Mouse (Mus musculus) heart, postnatal 0 days (tissue): ENCODE measurements around the gene Peak1. TPM values are rescaled to one million over a fixed set of nuclear protein-coding genes. Genes with fewer than 3 reads are reported as not detected.
A peak's percentile ranks its signal among the peaks of the same experiment; 100 is the strongest.

ENCODE experiments used
- ATAC-seq: fragments of 200-750 bp; cut with Nextera tagmentation; 2 replicates; pipeline ENCODE4 v1.8.0; 2017; ENCODE audit warnings: low read depth, moderate number of reproducible peaks, moderate library complexity; ENCODE audit not compliant: insufficient read depth
- DNase-seq: peaks from one replicate; pipeline ENCODE4 v3.0.0-alpha.2; 2016; ENCODE audit warnings: low spot score
- H3K27ac ChIP-seq: fragments of 300-500 bp; sonication (generic); 2 replicates; pipeline ENCODE4 v1.5.1; 2014; ENCODE audit warnings: low read depth, mild to moderate bottlenecking
- H3K27me3 ChIP-seq: fragments of 300-500 bp; sonication (generic); 2 replicates; pipeline ENCODE4 v1.6.1; 2014; ENCODE audit warnings: low read length, mixed read lengths; ENCODE audit not compliant: control insufficient read depth, insufficient read depth
- H3K36me3 ChIP-seq: fragments of 300-500 bp; sonication (generic); replicated peaks from 2 replicates; pipeline ENCODE4 v1.6.1; 2014; ENCODE audit warnings: low read length, mixed read lengths; ENCODE audit not compliant: control insufficient read depth, insufficient read depth
- H3K4me1 ChIP-seq: fragments of 300-500 bp; sonication (generic); 2 replicates; pipeline ENCODE4 v1.6.1; 2014; ENCODE audit warnings: antibody characterized with exemption; ENCODE audit not compliant: control insufficient read depth, insufficient read depth
- H3K4me2 ChIP-seq: fragments of 300-500 bp; sonication (generic); 2 replicates; pipeline ENCODE4 v1.6.1; 2014; ENCODE audit warnings: low read depth, mild to moderate bottlenecking, low read length, moderate library complexity
- H3K4me3 ChIP-seq: fragments of 300-500 bp; sonication (generic); 2 replicates; pipeline ENCODE4 v1.5.1; 2014; ENCODE audit warnings: low read depth, low read length
- H3K9ac ChIP-seq: fragments of 300-500 bp; sonication (generic); replicated peaks from 2 replicates; pipeline ENCODE4 v1.6.1; 2014; ENCODE audit warnings: low read depth, low read length, mixed read lengths
- H3K9me3 ChIP-seq: fragments of 300-500 bp; sonication (generic); replicated peaks from 2 replicates; pipeline ENCODE4 v1.6.1; 2016; ENCODE audit warnings: low read length; ENCODE audit not compliant: control insufficient read depth
- CTCF ChIP-seq: IDR thresholded peaks from 2 replicates; pipeline ENCODE4 v1.5.1; 2016; ENCODE audit warnings: antibody characterized with exemption, control low read depth, low read depth
- EP300 ChIP-seq: IDR thresholded peaks from 2 replicates; pipeline ENCODE4 v1.6.1; 2016; ENCODE audit warnings: antibody characterized with exemption, low read depth
- WGBS: fragments of 180-500 bp; shearing (Covaris S2); extraction: QIAGEN DNeasy Blood & Tissue Kit; methylation state at CpG from one replicate; pipeline ENCODE4 v1.1.7; 2014; 5-methylcytosine and 5-hydroxymethylcytosine counted together
- polyA plus RNA-seq: library from polyadenylated mRNA; unstranded; fragments of >200 nt; fragmentation: Nextera tagmentation; extraction: Ambion mirVana; gene quantifications from 2 replicates; pipeline ENCODE4 v1.2.1, GENCODE M21; 2015
- total RNA-seq: library from RNA; depleted of rRNA; stranded (reverse); fragments of >200 nt; gene quantifications from 2 replicates; pipeline ENCODE4 v1.2.3, GENCODE M21; 2014; ENCODE audit warnings: low replicate concordance; rRNA removed

The Peak1 gene
- total RNA-seq (19.7 and 28.7 TPM in 2 replicates), polyA plus RNA-seq (7.3 and 8.1 TPM in 2 replicates)

DNA sequence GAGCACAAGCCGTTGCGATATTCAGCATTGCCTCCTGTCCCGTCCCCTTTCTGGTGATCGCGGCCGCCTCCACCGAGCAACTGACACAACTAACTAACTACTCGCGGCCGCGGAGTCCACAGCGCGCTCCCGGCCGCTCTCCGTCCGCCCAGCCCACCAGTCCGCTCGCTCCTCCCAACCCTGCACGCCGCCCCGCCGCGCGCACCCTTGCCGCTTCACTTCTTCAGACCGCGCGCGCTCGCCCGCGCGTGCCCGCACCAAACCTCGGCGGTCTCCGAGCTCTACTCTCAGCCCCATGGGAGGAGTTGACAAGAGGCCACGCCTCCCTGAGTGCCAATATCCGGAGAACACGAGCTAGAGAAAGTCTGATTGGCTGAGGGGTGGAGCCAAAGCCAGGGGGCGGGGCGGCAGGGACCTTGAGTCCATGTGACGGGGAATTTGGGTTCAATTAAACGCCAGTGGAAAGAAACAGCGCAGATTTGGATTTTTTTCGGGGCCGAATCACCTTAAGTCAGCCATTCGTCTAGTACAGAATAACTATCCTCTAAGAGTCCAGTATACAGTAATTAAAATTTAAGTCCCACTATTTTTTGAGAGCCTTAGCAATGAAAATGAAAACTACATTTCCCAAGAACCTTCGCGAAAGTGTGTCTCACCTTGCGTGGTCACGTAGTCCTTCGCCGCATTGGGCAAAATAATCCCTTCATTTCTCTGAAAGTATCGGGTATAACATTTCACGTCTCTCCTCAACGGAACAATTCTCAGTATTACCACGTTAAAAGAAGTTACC, at the start of gene Peak1, which contains the start of gene Hmg20a:
Peak1 (minus strand) TSS at position 120 of the 790 bp plus-strand sequence.
Hmg20a (plus strand) TSS at position 662 of the 790 bp plus-strand sequence.
- Histone ChIP-seq H3K36me3 (no peaks in the 10 kb centered on the region), H3K9ac (peak within 1 kb of the TSS; percentile 88), H3K27me3 (no peaks in the 10 kb centered on the region), H3K27ac (peak within 1 kb of the TSS; percentile 98), H3K4me3 (peak within 1 kb of the TSS; percentile 78), H3K4me1 (peaks cover 45% of the 10 kb centered on the region), H3K9me3 (no peaks in the 10 kb centered on the region), H3K4me2 (peak within 1 kb of the TSS; percentile 78)
- under 1% methylated on average over 55 of the region's 59 CpGs for WGBS
- DNase-seq: peak; percentile 100
- peak; percentile 93 for ATAC-seq
- no peak for TF ChIP-seq CTCF
- no peak for TF ChIP-seq EP300

DNA sequence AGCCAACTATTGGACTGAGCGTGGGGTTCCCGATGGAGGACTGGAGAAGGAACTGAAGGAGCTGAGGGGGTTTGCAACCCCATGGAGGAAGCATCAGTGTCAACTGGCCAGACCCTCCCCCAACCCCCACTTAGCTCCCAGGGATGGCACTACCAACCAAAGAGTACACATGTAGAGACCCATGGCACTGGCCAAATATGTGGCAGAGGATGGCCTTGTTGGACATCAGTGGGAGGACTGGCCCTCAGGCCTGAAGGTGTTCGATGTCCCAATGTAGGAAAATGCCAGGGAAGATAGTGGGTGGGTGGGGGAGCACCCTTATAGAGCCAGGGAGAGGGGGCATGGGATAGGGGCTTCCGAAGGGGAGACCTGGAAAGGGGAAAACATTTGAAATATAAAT, 48.4 kb upstream of the Peak1 start:
- Histone ChIP-seq H3K27me3 (no peaks in the 10 kb centered on the region), H3K4me3 (no peak overlapping the region), H3K4me1 (peaks cover 35% of the 10 kb centered on the region), H3K36me3 (peaks cover 15% of the 10 kb centered on the region; the same call in 1 of the 2 replicates), H3K9ac (no peak overlapping the region), H3K9me3 (no peaks in the 10 kb centered on the region), H3K27ac (peak overlapping the region; percentile 70; the same call in 1 of the 2 replicates), H3K4me2 (no peak overlapping the region)
- TF ChIP-seq CTCF (no peak), EP300 (no peak)
- 0 out of 2 replicates have a peak, but pooled peaks have one; percentile 16 for ATAC-seq
- DNase-seq: no peak
- 53% methylated on average over 4 of the region's 4 CpGs for WGBS

DNA sequence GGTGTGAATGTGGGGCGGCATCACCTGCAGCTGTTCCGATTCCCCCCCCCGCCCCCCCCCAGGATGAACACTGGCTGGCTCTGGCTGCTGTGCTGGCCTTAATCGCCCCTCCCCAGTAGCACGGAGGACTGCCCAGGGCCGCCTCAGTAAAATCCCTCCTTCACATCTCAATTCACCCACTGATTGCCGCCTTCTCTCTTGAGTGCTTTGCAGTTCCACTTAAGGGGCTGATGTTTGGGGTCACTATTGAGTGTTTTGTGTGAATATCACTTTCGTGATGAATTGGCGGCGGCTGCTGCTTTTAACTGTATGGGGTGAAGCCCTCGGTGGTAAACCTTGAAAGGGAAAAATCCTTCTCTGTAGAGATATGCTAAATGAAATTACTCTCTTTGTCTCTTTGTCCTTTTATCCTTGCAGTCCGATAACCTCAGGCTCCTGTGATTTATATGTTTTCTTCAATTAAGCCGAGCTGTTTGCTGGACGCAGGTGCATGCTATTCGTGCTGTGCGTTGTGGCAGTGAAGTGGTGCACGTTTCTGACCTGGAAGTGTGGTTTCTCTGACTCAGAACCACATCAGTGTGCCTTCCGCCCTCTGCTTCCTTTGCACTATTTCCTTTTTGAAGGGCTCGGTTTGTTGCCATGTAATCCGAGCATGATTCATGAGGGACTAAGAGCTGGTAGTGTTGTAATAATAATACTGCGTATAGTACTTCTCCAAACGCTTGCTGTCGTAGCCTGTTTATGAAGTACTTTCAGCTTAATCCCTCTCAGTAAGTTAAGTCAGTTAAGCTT, 47.2 kb upstream of the Peak1 start:
- TF ChIP-seq EP300 (no peak), CTCF (no peak)
- ATAC-seq (peak; percentile 39; the same call in 1 of the 2 replicates), DNase-seq (peak; percentile 34)
- no peaks in the 10 kb centered on the region for H3K27me3 ChIP-seq
- H3K4me3 ChIP-seq: no peak overlapping the region
- H3K9ac ChIP-seq: no peak overlapping the region
- H3K36me3 ChIP-seq: peaks cover 15% of the 10 kb centered on the region; the same call in 1 of the 2 replicates
- peak overlapping the region; percentile 70 for H3K27ac ChIP-seq
- peaks cover 42% of the 10 kb centered on the region for H3K4me1 ChIP-seq
- no peaks in the 10 kb centered on the region for H3K9me3 ChIP-seq
- peak overlapping the region; percentile 14; the same call in 1 of the 2 replicates for H3K4me2 ChIP-seq
- 50% methylated on average over 23 of the region's 23 CpGs for WGBS

DNA sequence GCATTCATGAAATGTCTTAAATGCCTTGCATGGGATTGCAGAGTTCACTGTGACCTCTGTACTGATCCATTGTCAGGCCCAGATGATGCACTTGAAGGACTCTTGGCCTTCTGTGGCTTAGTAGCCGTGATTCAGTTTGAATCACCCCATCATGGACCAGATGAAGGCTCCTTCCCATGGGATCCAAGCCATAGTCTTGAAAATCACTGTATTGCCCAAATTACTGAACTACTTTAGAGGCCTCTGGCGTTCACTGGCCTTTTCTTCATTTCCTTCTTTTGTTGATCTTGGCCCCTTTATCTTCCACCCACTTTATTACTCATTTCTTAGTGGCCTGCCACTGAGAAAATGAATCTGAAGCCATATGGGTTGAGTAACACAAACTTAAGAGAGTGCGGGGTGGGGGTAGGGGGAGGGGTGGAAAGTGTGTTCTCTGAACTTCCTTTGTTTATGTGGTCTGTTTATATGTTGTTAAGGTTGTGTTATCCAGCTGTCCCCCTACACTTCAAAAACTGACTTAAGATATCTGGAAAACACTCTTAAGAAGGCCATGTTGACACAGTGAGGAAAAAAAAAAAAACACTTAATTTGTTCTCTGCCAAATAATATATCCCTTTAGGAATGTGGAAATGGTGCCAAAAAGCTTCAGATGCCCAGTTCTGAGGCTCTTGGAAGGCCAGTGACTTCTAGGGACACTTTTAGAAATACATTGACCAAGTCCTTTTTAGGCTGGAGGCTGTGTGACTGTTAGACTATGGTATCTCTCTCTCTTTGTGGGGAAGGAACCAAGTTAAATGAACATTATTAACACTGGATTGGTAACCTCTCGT, 46.0 kb upstream of the Peak1 start:
- Histone ChIP-seq H3K27me3 (no peaks in the 10 kb centered on the region), H3K9me3 (no peaks in the 10 kb centered on the region), H3K9ac (no peak overlapping the region), H3K4me2 (no peak overlapping the region), H3K27ac (peak overlapping the region; percentile 70), H3K4me1 (peaks cover 42% of the 10 kb centered on the region), H3K36me3 (peaks cover 10% of the 10 kb centered on the region; the same call in 1 of the 2 replicates), H3K4me3 (no peak overlapping the region)
- peak; percentile 65 for DNase-seq
- peak; percentile 52 for ATAC-seq
- TF ChIP-seq EP300 (no peak), CTCF (no peak)
- WGBS: 42% methylated on average over 4 of the region's 4 CpGs

DNA sequence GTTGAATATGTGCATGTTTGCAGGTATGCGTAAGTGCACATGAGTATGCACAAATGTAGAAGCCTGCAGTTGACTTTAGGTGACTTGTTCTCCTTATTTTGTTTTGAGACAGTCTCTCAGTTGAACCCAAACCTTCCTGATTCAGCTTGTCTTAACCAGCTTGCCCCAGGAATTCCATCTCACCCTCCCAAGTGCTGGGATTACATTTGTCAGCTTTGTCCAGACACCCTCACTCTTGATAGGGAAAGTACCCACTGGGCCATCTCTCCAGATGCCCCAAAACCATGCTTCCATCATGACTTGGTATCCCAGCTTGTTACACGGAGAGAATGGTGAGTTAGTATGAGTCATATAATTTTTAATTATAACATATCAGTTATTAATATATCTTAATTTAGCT, 45.2 kb upstream of the Peak1 start:
- no peak for ATAC-seq
- Histone ChIP-seq H3K36me3 (peaks cover 9% of the 10 kb centered on the region; the same call in 1 of the 2 replicates), H3K4me1 (peaks cover 42% of the 10 kb centered on the region), H3K9me3 (no peaks in the 10 kb centered on the region), H3K9ac (no peak overlapping the region), H3K27ac (peak overlapping the region; percentile 70), H3K4me3 (no peak overlapping the region), H3K4me2 (no peak overlapping the region), H3K27me3 (no peaks in the 10 kb centered on the region)
- TF ChIP-seq EP300 (no peak), CTCF (no peak)
- WGBS: 72% methylated on average over 2 of the region's 2 CpGs
- no peak for DNase-seq
